Mouse (Mus musculus) hindbrain, embryonic 11.5 days (tissue): ENCODE data around the gene D1Ertd622e. TPM values are rescaled to one million over a fixed set of nuclear protein-coding genes. Genes with fewer than 3 reads are reported as not detected.

Experiments
- ATAC-seq: fragments of 200-750 bp; cut with Nextera tagmentation; 2 replicates; pipeline ENCODE4 v1.8.0; 2017; ENCODE audit warnings: mild to moderate bottlenecking, moderate TSS enrichment, moderate library complexity; ENCODE audit not compliant: low FRiP score
- DNase-seq: peaks from one replicate; pipeline ENCODE4 v3.0.0-alpha.2; 2015; ENCODE audit warnings: low spot score
- H3K27ac ChIP-seq: fragments of 300-500 bp; sonication (generic); 2 replicates; pipeline ENCODE4 v1.5.1; 2014; ENCODE audit warnings: mild to moderate bottlenecking, low read depth, low read length
- H3K27me3 ChIP-seq: fragments of 300-500 bp; sonication (generic); 2 replicates; pipeline ENCODE4 v1.6.1; 2014; ENCODE audit warnings: mild to moderate bottlenecking, low read length, moderate library complexity, mixed read lengths; ENCODE audit not compliant: control insufficient read depth, insufficient read depth
- H3K36me3 ChIP-seq: fragments of 300-500 bp; sonication (generic); 2 replicates; pipeline ENCODE4 v1.6.1; 2014; ENCODE audit warnings: mild to moderate bottlenecking, low read length, moderate library complexity, mixed read lengths; ENCODE audit not compliant: control insufficient read depth, insufficient read depth
- H3K4me1 ChIP-seq: fragments of 300-500 bp; sonication (generic); replicated peaks from 2 replicates; pipeline ENCODE4 v1.6.1; 2014; ENCODE audit warnings: low read length, mixed read lengths; ENCODE audit not compliant: control insufficient read depth, insufficient read depth
- H3K4me2 ChIP-seq: fragments of 300-500 bp; sonication (generic); replicated peaks from 2 replicates; pipeline ENCODE4 v1.6.1; 2014; ENCODE audit warnings: mild to moderate bottlenecking, low read depth, low read length
- H3K4me3 ChIP-seq: fragments of 300-500 bp; sonication (generic); 2 replicates; pipeline ENCODE4 v1.5.1; 2014; ENCODE audit warnings: low read depth, low read length
- H3K9ac ChIP-seq: fragments of 300-500 bp; sonication (generic); 2 replicates; pipeline ENCODE4 v1.6.1; 2014; ENCODE audit warnings: low read depth, low read length
- H3K9me3 ChIP-seq: fragments of 300-500 bp; sonication (generic); 2 replicates; pipeline ENCODE4 v1.6.1; 2016; ENCODE audit warnings: low read length; ENCODE audit not compliant: control insufficient read depth
- WGBS: fragments of 180-500 bp; shearing (Covaris S2); extraction: QIAGEN DNeasy Blood & Tissue Kit; methylation state at CpG from one replicate; pipeline ENCODE4 v1.1.7; 2014; 5-methylcytosine and 5-hydroxymethylcytosine counted together
- polyA plus RNA-seq: library from polyadenylated mRNA; unstranded; fragments of >200 nt; fragmentation: Nextera tagmentation; extraction: Ambion mirVana; gene quantifications from 2 replicates; pipeline ENCODE4 v1.2.1, GENCODE M21; 2014

D1Ertd622e gene
- 32.6 and 40.8 TPM in 2 replicates for polyA plus RNA-seq

DNA sequence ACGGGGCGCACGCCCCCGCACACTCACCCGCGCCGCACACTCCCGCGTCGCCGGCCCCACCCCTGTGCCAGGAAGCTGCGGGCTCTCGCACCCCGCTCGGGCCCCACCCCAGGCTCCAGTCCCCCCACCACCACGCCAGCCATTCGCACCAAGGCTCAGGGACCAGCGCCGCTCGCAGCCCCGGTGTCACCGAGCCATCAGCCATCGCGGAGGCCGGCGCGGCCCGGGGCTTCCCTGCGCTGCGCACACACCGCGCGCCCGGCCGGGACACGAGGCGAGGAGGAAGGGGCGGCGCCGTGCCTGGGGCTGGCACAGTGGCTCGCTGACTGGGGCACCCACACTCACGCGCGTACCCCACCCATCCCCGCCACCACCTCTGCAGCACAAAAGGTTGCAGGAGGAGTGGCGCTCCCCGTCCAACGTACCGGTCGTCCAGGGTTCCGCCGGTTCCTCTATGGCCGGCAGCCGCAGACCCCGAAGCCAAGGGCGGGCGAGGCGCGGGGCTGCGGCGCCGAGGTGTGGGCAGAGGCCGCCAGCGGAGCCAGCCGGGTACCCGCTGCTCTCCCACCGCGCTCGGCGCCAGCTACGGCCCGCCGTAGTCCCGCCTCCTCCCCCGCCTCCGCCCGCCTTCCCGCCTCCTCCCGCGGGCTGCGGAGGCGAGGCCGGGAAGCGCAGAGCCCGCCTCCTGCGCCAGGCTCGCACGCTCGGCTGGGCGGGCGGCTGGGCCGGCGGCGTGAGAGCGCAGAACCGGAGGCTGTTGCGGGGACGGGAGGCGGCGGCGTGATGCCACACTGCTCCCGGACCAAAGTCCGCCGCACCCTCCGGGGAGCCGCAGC lies at the start of gene D1Ertd622e:
Gene D1Ertd622e (minus strand): TSS at position 669 of the 836 bp plus-strand sequence.
- no peaks in the 10 kb centered on the region for H3K27me3 ChIP-seq
- under 1% methylated on average over 71 of the region's 106 CpGs for WGBS
- ATAC-seq (peak; percentile 91), DNase-seq (peak; percentile 84)
- H3K9ac ChIP-seq = peak within 1 kb of the TSS; percentile 90
- peak within 1 kb of the TSS; percentile 92 for H3K4me3 ChIP-seq
- no peaks in the 10 kb centered on the region for H3K9me3 ChIP-seq
- no peaks in the 10 kb centered on the region for H3K4me1 ChIP-seq
- H3K36me3 ChIP-seq = no peaks in the 10 kb centered on the region
- H3K27ac ChIP-seq = peak within 1 kb of the TSS; percentile 96
- H3K4me2 ChIP-seq = peak within 1 kb of the TSS; percentile 73

DNA sequence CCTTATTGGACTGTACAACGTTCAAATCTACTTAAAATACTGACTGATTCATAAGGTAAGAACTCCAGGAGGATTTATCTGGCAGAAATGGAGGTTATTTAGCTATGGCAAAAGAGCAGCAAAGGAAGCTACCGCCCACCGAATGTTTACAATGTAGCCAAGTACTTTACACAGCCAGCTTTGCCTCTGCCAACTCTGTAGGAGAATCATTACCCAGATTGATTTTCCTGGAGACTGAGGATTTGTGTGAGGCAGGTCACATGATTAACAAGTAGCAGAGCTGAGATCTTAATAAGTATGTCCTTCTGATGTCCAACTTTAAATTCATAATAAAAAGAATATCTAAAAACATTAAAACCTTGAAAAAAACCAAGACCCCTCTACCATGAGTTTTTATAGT lies 48.6 kb upstream of the D1Ertd622e start:
- no peak overlapping the region for H3K27ac ChIP-seq
- H3K4me3 ChIP-seq = no peak overlapping the region
- no peak overlapping the region for H3K9ac ChIP-seq
- 98% methylated on average over 3 of the region's 3 CpGs for WGBS
- ATAC-seq = no peak
- no peak overlapping the region for H3K4me2 ChIP-seq
- DNase-seq = no peak
- H3K9me3 ChIP-seq = no peaks in the 10 kb centered on the region
- no peaks in the 10 kb centered on the region for H3K4me1 ChIP-seq
- no peaks in the 10 kb centered on the region for H3K27me3 ChIP-seq
- 0 out of 2 replicates have a peak, but pooled peaks cover 3% of the 10 kb centered on the region for H3K36me3 ChIP-seq

DNA sequence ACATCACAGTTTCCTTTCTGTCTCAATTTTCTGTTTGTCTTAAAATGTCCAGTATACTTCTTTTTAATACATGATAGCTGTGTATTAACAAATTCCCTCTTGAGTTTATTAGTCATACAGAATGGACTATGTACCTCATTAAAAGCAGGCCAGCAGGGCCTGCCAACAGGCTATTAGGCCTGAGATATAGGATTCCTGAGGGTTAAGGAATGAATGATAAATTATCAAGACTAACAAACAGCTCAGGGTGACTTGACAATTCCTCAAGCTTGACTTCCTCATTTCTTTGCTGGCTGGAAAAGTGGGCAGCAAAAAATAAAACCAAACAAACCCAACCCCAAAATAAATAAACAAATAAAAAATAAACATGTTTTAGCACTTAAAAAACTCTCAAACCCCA lies 43.5 kb upstream of the D1Ertd622e start:
- Histone ChIP-seq H3K4me2 (no peak overlapping the region), H3K9me3 (no peaks in the 10 kb centered on the region), H3K9ac (no peak overlapping the region), H3K4me3 (no peak overlapping the region), H3K27me3 (no peaks in the 10 kb centered on the region), H3K4me1 (no peaks in the 10 kb centered on the region), H3K27ac (no peak overlapping the region), H3K36me3 (no peaks in the 10 kb centered on the region)
- no peak for ATAC-seq
- no peak for DNase-seq

DNA sequence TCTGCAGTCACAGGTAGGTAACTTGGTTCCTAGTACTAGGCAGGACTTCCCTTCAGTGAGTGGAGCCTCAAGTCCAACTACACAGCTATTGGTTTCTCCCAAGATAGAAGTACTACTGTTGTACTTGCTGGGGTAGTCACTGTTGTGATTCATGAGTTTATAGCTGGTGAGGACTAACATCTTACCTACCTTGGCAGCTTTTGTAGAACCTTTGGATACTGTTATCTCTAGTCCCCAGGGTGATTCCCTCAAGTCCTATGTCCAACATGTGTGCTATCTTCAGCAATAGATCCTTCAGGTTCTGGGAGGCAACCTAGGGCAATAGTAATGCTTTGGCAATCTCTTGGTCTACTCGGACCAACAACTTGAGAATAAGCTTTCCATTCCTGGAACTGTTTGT lies 42.8 kb upstream of the D1Ertd622e start:
- ATAC-seq (no peak), DNase-seq (no peak)
- no peaks in the 10 kb centered on the region for H3K36me3 ChIP-seq
- WGBS = 89% methylated on average over 1 of the region's 1 CpGs
- no peak overlapping the region for H3K4me2 ChIP-seq
- H3K9ac ChIP-seq = no peak overlapping the region
- H3K9me3 ChIP-seq = no peaks in the 10 kb centered on the region
- no peaks in the 10 kb centered on the region for H3K27me3 ChIP-seq
- no peaks in the 10 kb centered on the region for H3K4me1 ChIP-seq
- no peak overlapping the region for H3K4me3 ChIP-seq
- no peak overlapping the region for H3K27ac ChIP-seq

DNA sequence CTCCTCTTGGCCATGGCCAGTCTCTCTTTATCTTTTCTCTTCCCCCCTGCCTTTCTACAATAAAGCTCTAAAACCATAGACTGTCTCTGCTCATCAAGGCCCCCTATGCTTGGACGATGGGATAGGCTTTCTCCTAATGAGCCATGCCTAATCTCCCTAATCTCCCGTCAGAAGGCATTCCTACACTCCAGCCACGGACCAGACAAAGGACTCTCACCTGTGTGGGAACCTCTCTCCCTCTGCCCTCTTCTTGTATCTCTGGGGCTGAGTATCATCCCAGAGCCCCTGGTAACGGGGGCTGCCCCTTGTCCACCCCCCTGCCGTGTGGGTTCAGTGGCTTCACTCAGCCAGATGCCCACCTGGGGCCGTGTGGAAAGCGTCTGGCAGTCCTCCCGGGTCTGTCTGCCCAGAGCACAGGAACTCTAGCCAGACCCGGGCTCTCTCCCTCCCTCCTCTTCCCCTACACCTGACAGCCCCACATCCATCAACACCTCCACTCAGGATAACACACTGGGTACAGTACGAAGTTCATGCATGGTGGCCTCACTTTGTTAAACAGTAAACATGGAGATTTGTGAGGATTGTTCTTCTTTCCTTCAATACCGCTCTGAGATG lies 37.2 kb upstream of the D1Ertd622e start:
- no peaks in the 10 kb centered on the region for H3K4me1 ChIP-seq
- H3K4me3 ChIP-seq = no peak overlapping the region
- no peak overlapping the region for H3K4me2 ChIP-seq
- no peaks in the 10 kb centered on the region for H3K36me3 ChIP-seq
- H3K27ac ChIP-seq = no peak overlapping the region
- H3K27me3 ChIP-seq = no peaks in the 10 kb centered on the region
- ATAC-seq (peak; percentile 55; the same call in 1 of the 2 replicates), DNase-seq (no peak)
- 26% methylated on average over 11 of the region's 11 CpGs for WGBS
- H3K9ac ChIP-seq = no peak overlapping the region
- H3K9me3 ChIP-seq = no peaks in the 10 kb centered on the region

DNA sequence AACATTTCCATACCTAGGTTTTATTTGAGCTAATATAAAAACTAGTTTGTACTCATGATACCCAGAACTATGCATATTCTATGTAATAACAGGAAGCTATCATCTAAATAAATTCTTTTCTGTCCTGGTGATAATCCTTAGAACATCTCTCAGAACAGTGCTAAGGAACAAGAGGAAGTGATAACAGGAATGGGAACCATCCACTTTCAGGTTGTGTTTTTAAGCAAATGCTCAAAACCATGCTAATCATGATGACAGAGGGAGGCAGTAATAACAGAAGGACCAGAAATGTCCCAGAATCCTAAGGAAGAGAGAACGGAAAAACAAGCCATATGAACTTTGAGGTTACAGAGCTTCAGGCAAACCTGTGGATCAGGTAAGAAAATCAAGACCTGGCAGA lies 35.4 kb upstream of the D1Ertd622e start:
- no peaks in the 10 kb centered on the region for H3K36me3 ChIP-seq

DNA sequence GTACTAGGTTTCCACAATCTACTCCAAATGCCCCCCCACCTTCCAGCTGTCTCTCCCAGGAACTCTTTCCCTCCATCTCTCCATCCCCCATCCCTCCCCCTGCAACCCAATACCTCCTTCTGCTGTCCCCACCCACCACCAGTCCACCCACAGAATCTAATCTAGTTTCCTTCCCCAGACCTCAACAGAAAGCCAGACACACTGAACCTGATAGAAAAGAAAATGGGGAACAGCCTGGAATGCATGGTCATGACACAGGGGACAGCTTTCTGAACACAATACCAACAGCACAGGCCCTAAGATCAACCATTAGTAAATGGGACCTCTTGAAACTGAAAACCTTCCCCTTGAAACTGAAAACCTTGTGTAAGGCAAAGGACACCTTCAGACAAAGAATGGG lies 32.0 kb upstream of the D1Ertd622e start:
- no peak overlapping the region for H3K9ac ChIP-seq
- ATAC-seq = no peak
- H3K27me3 ChIP-seq = no peaks in the 10 kb centered on the region
- no peak overlapping the region for H3K4me3 ChIP-seq
- H3K36me3 ChIP-seq = no peaks in the 10 kb centered on the region
- H3K4me1 ChIP-seq = no peaks in the 10 kb centered on the region
- no peak overlapping the region for H3K27ac ChIP-seq
- H3K9me3 ChIP-seq = no peaks in the 10 kb centered on the region
- no peak for DNase-seq
- H3K4me2 ChIP-seq = no peak overlapping the region

More for the DNA sequence above, 35.4 kb upstream of the D1Ertd622e start:
- ATAC-seq (no peak), DNase-seq (no peak)
- H3K27me3 ChIP-seq = no peaks in the 10 kb centered on the region
- no peak overlapping the region for H3K4me3 ChIP-seq
- H3K4me1 ChIP-seq = no peaks in the 10 kb centered on the region
- no peak overlapping the region for H3K9ac ChIP-seq
- H3K9me3 ChIP-seq = no peaks in the 10 kb centered on the region
- no peak overlapping the region for H3K27ac ChIP-seq
- H3K4me2 ChIP-seq = no peak overlapping the region
- 89% methylated on average over 1 of the region's 1 CpGs for WGBS

DNA sequence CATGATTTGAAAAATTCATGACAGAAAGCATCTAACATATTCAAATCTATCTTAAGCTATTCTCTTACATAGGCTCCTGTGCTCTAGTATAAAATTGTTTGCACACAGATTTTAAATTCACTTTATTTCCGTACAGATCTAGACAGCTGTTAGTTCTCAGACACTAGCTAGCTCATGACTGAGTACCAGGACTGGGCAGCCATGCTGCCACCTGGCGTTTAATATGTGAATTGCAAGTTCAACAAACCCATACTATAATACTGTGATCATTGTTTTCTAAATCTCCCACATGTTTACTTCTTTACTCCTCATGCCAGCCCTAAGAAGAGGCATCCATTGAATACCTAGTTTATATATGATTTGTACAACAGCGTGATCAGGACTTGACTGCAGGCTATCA lies 26.9 kb upstream of the D1Ertd622e start:
- H3K9me3 ChIP-seq = no peaks in the 10 kb centered on the region
- DNase-seq (peak; percentile 64), ATAC-seq (peak; percentile 81)
- H3K27ac ChIP-seq = no peak overlapping the region
- no peak overlapping the region for H3K4me3 ChIP-seq
- H3K36me3 ChIP-seq = no peaks in the 10 kb centered on the region
- H3K4me1 ChIP-seq = no peaks in the 10 kb centered on the region
- no peak overlapping the region for H3K9ac ChIP-seq
- WGBS = 19% methylated on average over 3 of the region's 3 CpGs
- no peak overlapping the region for H3K4me2 ChIP-seq
- no peaks in the 10 kb centered on the region for H3K27me3 ChIP-seq
